In genomic region chr4:139258621-139259301, GRCm38 (mm10) we compare ENCODE assay signal across 10 mouse cellular contexts. TPM values are rescaled to one million over a fixed set of nuclear protein-coding genes. Genes with fewer than 3 reads are reported as not detected.
DNase-seq lines count a peak whose midpoint lies in the region; ATAC-seq and TF ChIP-seq lines count a peak whose summit lies in the region.
"Had no signal": no experiment of that assay in that cellular context is flagged by ENCODE, and none has a peak within 500 bp of the region (broad histone marks: within the 10 kb centered on the region; RNA-seq: fewer than 3 reads in every experiment).

No protein-coding gene starts in this region.

- peak overlapping the region; percentile 66 for H3K27ac ChIP-seq in kidney, embryonic 15.5 days
- H3K27ac ChIP-seq in cortical plate, adult 2 months (ENCODE audit: insufficient read depth, low read length) = peak overlapping the region; percentile 80; the same call in 1 of the 2 replicates
- peak overlapping the region; percentile 90 for H3K27ac ChIP-seq in limb, embryonic 10.5 days
- H3K27ac ChIP-seq: neural tube, embryonic 15.5 days had no signal

- no peaks in the 10 kb centered on the region for H3K27me3 ChIP-seq in kidney, embryonic 15.5 days
- H3K27me3 ChIP-seq in limb, embryonic 10.5 days (ENCODE audit: low read depth, poor library complexity, severe bottlenecking) = no peaks in the 10 kb centered on the region
- H3K27me3 ChIP-seq: neural tube, embryonic 15.5 days had no signal

- H3K4me3 ChIP-seq in kidney, embryonic 15.5 days (replicated peaks) = no peak overlapping the region
- H3K4me3 ChIP-seq in cortical plate, adult 2 months (ENCODE audit: insufficient read depth, low read length) = no peak overlapping the region
- no peak overlapping the region for H3K4me3 ChIP-seq in limb, embryonic 10.5 days
- H3K4me3 ChIP-seq: neural tube, embryonic 15.5 days had no signal

- H3K36me3 ChIP-seq in kidney, embryonic 15.5 days = peaks cover 87% of the 10 kb centered on the region
- peaks cover 84% of the 10 kb centered on the region for H3K36me3 ChIP-seq in limb, embryonic 10.5 days

- TF ChIP-seq POLR2A in cortical plate, adult 2 months (IDR thresholded peaks at IDR 0.05; ENCODE audit: extremely low read depth, insufficient read depth, low read length) = no peak

- no peak for DNase-seq in kidney, adult 11 months
- no peak for DNase-seq in limb, embryonic 10.5 days (ENCODE audit: low spot score)
- no peak for DNase-seq in cerebellum, adult 9-11 months
- no peak for DNase-seq in heart, postnatal 25 days (ENCODE audit: low spot score)
- DNase-seq: kidney, adult 18-20 months had no signal

- no peak overlapping the region for H3K9ac ChIP-seq in kidney, embryonic 15.5 days
- H3K9ac ChIP-seq: neural tube, embryonic 15.5 days had no signal

- no peak for ATAC-seq in kidney, embryonic 15.5 days (replicated peaks; ENCODE audit: low FRiP score)
- ATAC-seq in megakaryocyte progenitor cell, adult 5-6 weeks (replicated peaks; ENCODE audit: poor library complexity) = peak; percentile 29; the same call in 1 of the 2 replicates
- no peak for ATAC-seq in inflammation-experienced regulatory T-cells, adult 6 months

- no peak overlapping the region for H3K4me2 ChIP-seq in kidney, embryonic 15.5 days
- H3K4me2 ChIP-seq: neural tube, embryonic 15.5 days had no signal

- H3K9me3 ChIP-seq in kidney, embryonic 15.5 days (replicated peaks) = no peaks in the 10 kb centered on the region
- no peaks in the 10 kb centered on the region for H3K9me3 ChIP-seq in limb, embryonic 10.5 days (replicated peaks)
- H3K9me3 ChIP-seq: neural tube, embryonic 15.5 days had no signal

- peaks cover 17% of the 10 kb centered on the region for H3K4me1 ChIP-seq in kidney, embryonic 15.5 days
- peaks cover 7% of the 10 kb centered on the region for H3K4me1 ChIP-seq in cortical plate, adult 2 months (ENCODE audit: control insufficient read depth, insufficient read depth, low read length)
- H3K4me1 ChIP-seq in limb, embryonic 10.5 days = peaks cover 72% of the 10 kb centered on the region
- H3K4me1 ChIP-seq: neural tube, embryonic 15.5 days had no signal

- 81% methylated on average over 6 of the region's 6 CpGs for WGBS in kidney, embryonic 15.5 days
- 81% methylated on average over 6 of the region's 6 CpGs for WGBS in limb, embryonic 10.5 days

- intact Hi-C loops in heart, postnatal 25 days (cut with DNase I) = no loop called here

- no peak for TF ChIP-seq CTCF in cortical plate, adult 2 months (IDR thresholded peaks at IDR 0.05; ENCODE audit: extremely low read depth, insufficient read depth, low read length)

RNA-seq across cellular contexts. Expression of gene Pqlc2, which starts 51.7 kb away (rescaled TPM):
- 13.9 and 14.2 TPM in 2 replicates for polyA plus RNA-seq in kidney, embryonic 15.5 days (2015; fragmentation: Nextera tagmentation; extraction: Ambion mirVana)
- polyA plus RNA-seq in cortical plate, adult 2 months (2012; rRNA removed) = 23.3 and 23.9 TPM in 2 replicates
- 14.6 and 19.7 TPM in 2 replicates for polyA plus RNA-seq in limb, embryonic 10.5 days (2016; fragmentation: Nextera tagmentation; extraction: Ambion mirVana)
- 3.5 and 5.6 TPM in 2 replicates for total RNA-seq in megakaryocyte progenitor cell, adult 5-6 weeks (2015)
- 1.3 and 3.9 TPM in 2 replicates for total RNA-seq in megakaryocyte progenitor cell, adult 5-6 weeks (2017)
- 10 to 100 TPM in 1 of 3 experiments, 1 to 10 TPM in 2; 7.6 to 10.0 (median 9.7) TPM for polyA plus RNA-seq in inflammation-experienced regulatory T-cells, adult 6 months (2017; shearing (Covaris generic))
- 1 to 10 TPM; 6.4 to 6.6 TPM for total RNA-seq in heart, postnatal 25 days (2021)

RNA-seq across cellular contexts. Expression of gene Akr7a5, which starts 51.8 kb away (rescaled TPM):
- 154 and 166 TPM in 2 replicates for polyA plus RNA-seq in kidney, embryonic 15.5 days (2015; fragmentation: Nextera tagmentation; extraction: Ambion mirVana)
- 16.8 and 17.5 TPM in 2 replicates for polyA plus RNA-seq in cortical plate, adult 2 months (2012; rRNA removed)
- 115 and 133 TPM in 2 replicates for polyA plus RNA-seq in limb, embryonic 10.5 days (2016; fragmentation: Nextera tagmentation; extraction: Ambion mirVana)
- total RNA-seq in megakaryocyte progenitor cell, adult 5-6 weeks (2015) = 10.6 and 11.8 TPM in 2 replicates
- 11.2 and 13.0 TPM in 2 replicates for total RNA-seq in megakaryocyte progenitor cell, adult 5-6 weeks (2017)
- 1 to 10 TPM; 5.4 to 7.7 (median 6.8) TPM for polyA plus RNA-seq in inflammation-experienced regulatory T-cells, adult 6 months (2017; shearing (Covaris generic))
- 10 to 100 TPM; 42.6 to 46.8 TPM for total RNA-seq in heart, postnatal 25 days (2021)
